Mouse (Mus musculus) brain, embryonic 14.5 days (tissue): ENCODE measurements around the gene Opcml. TPM values are rescaled to one million over a fixed set of nuclear protein-coding genes. Genes with fewer than 3 reads are reported as not detected.

Experiments used
- DNase-seq: peaks from one replicate; pipeline ENCODE4 v3.0.0-alpha.2; 2011; ENCODE audit warnings: low read depth
- CTCF ChIP-seq: fragments of 200-500 bp; IDR thresholded peaks from 2 replicates; pipeline ENCODE4 v1.5.1; 2012; ENCODE audit warnings: inconsistent platforms, mild to moderate bottlenecking, moderate library complexity, borderline replicate concordance; ENCODE audit not compliant: insufficient read depth, insufficient read length; ENCODE audit errors: extremely low read depth
- POLR2A ChIP-seq: fragments of 200-500 bp; IDR thresholded peaks from 2 replicates; pipeline ENCODE4 v1.6.1; 2012; ENCODE audit warnings: mild to moderate bottlenecking, inconsistent platforms, borderline replicate concordance; ENCODE audit not compliant: poor library complexity, insufficient read depth, insufficient read length, severe bottlenecking; ENCODE audit errors: extremely low read depth
- polyA plus RNA-seq: library from polyadenylated mRNA; depleted of rRNA; stranded (reverse); fragments of >200 nt; gene quantifications from 2 replicates; pipeline ENCODE4 v1.2.3, GENCODE M21; 2012

Gene Opcml
- polyA plus RNA-seq, 1 experiment = 22.0 TPM

- no peak for TF ChIP-seq POLR2A
- no peak for TF ChIP-seq CTCF
- no peak for DNase-seq
Measured at GRCm38 (mm10) chr9:28278555-28278954, 488.0 kb downstream of the Opcml start.

- peak; percentile 31 for DNase-seq
- TF ChIP-seq CTCF = no peak
- no peak for TF ChIP-seq POLR2A
Measured at GRCm38 (mm10) chr9:28281025-28281424, 490.4 kb downstream of the Opcml start.

GRCm38 (mm10) chr9:28281571-28281970 lies 491.0 kb downstream of the Opcml start:
- TF ChIP-seq POLR2A = no peak
- no peak for TF ChIP-seq CTCF
- no peak for DNase-seq

GRCm38 (mm10) chr9:28285016-28285415 lies 494.4 kb downstream of the Opcml start:
- TF ChIP-seq CTCF = no peak
- no peak for TF ChIP-seq POLR2A

GRCm38 (mm10) chr9:28286384-28286783 lies 495.8 kb downstream of the Opcml start:
- no peak for DNase-seq

More at GRCm38 (mm10) chr9:28285016-28285415, 494.4 kb downstream of the Opcml start:
- DNase-seq = no peak

GRCm38 (mm10) chr9:28287485-28287884 lies 496.9 kb downstream of the Opcml start:
- DNase-seq = no peak
- TF ChIP-seq POLR2A (no peak), CTCF (no peak)

More at GRCm38 (mm10) chr9:28286384-28286783, 495.8 kb downstream of the Opcml start:
- TF ChIP-seq CTCF (no peak), POLR2A (no peak)

GRCm38 (mm10) chr9:28289696-28290330 lies 499.2 kb downstream of the Opcml start:
- DNase-seq = peak; percentile 35
- TF ChIP-seq POLR2A (no peak), CTCF (no peak)

- no peak for TF ChIP-seq CTCF
- no peak for TF ChIP-seq POLR2A
- DNase-seq = no peak
Measured at GRCm38 (mm10) chr9:28303659-28304058, 513.1 kb downstream of the Opcml start.

GRCm38 (mm10) chr9:28306364-28307121 lies 516.0 kb downstream of the Opcml start:
- peak; percentile 80 for DNase-seq
- TF ChIP-seq CTCF (no peak), POLR2A (no peak)

- DNase-seq = no peak
- TF ChIP-seq CTCF = no peak
- TF ChIP-seq POLR2A = no peak
Measured at GRCm38 (mm10) chr9:28307122-28307430, 516.5 kb downstream of the Opcml start.

GRCm38 (mm10) chr9:28307481-28308050 lies 517.0 kb downstream of the Opcml start:
- TF ChIP-seq POLR2A (no peak), CTCF (no peak)

More at GRCm38 (mm10) chr9:28307481-28308050, 517.0 kb downstream of the Opcml start:
- DNase-seq = peak; percentile 19
